Mouse (Mus musculus) Patski (cell line): ENCODE measurements around the gene Ifitm1. TPM values are rescaled to one million over a fixed set of nuclear protein-coding genes. Genes with fewer than 3 reads are reported as not detected.

Source experiments
- ATAC-seq: fragments of 100-300 bp; one replicate; pipeline ENCODE4 v1.8.0; 2021
- CTCF ChIA-PET: fragments of 350-600 bp; sonication (Branson Sonifier 250); formaldehyde crosslinking; loops from one replicate; lab custom pipeline; 2022; ENCODE audit warnings: inconsistent platforms; lab: Charles Lee
- POLR2A ChIA-PET: fragments of 350-600 bp; sonication (Branson Sonifier 250); formaldehyde crosslinking; loops from one replicate; lab custom pipeline; 2022; ENCODE audit warnings: antibody characterized with exemption, inconsistent platforms; lab: Charles Lee
- DNase-seq: peaks from one replicate; pipeline ENCODE4 v3.0.0-alpha.2; 2011; ENCODE audit warnings: low read depth, low spot score
- H3K27me3 ChIP-seq: fragments of 371-371 bp; one replicate; pipeline ENCODE4 v1.5.1; 2021
- CTCF ChIP-seq: fragments of 100-300 bp; IDR thresholded peaks from one replicate; pipeline ENCODE4 v1.5.1; 2021
- in situ Hi-C: fragments of 300-500 bp; cut with MboI; formaldehyde crosslinking; loops from 3 replicates; pipeline ENCODE4 v1.11.1; 2018; ENCODE audit warnings: low pct_unique_long_range_greater_than_20kb, mixed read lengths
- polyA plus RNA-seq: library from polyadenylated mRNA; unstranded; gene quantifications from one replicate; pipeline ENCODE4 v1.2.3, GENCODE M21; 2021

Gene Ifitm1
- polyA plus RNA-seq, 1 experiment from 2014 or later, result 0.22 TPM

DNA sequence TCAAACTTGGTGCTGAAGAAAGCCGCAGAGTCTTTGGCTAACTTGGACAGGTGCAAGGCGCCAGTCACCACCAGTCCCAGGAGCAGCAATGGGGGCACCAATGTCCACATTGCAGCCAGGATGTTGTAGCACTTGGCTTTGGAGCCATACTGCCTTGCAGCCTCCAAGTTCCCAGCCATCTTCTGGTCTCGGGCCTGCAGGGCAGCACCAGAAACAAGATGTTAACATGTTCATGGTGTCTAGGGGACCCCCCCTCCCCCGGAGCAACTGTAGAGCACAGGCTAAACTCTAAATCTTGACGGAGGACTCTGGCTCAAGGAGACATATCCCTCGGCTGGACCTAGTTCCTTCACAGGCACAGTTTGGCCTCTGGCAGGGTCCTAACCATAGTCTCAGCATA lies 17.8 kb upstream of the Ifitm1 start:
- POLR2A ChIA-PET, result no interaction called here
- no peaks in the 10 kb centered on the region for H3K27me3 ChIP-seq
- no peak for TF ChIP-seq CTCF
- CTCF ChIA-PET, result no interaction called here
- no peak for ATAC-seq
- DNase-seq, result no peak
- in situ Hi-C loops, result no loop called here

DNA sequence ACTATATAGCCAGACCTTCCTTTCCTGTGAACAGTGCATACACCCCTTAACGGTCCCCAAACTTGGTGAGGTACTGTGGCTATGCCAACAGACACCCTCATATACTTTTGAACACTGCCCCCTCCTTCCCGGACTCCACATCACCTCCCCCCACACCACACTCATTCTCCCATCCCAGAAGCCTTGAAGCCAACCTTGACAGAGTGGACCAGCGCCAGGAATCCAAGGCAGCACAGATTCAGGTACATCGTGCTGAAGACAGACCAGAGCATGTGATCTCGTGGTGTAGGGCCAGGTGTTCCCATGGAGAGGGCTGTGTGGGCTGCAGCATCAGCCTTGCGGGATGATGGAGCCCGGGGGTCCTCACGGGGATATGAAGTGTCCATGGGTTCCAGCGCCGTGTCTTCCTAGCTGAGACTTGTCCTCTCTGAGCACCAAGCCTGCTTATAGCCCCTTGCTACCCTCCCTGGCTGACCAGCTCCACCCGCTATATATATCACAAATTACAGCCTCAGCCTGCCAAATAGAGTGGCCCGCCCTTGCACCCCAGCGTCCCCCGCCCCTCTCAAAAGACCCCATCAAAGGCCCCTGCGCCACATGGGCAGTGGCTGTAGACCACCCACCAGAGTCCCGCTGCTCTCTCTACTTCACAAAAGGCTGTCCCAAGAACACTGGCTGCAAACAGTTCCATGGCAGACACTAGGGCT lies 17.0 kb upstream of the Ifitm1 start, which contains the start of gene Ifitm5:
TSS of gene Ifitm5 (minus strand) at position 468 of the 707 bp plus-strand sequence.
- in situ Hi-C loops, result no loop called here
- no peak for TF ChIP-seq CTCF
- ChIA-PET POLR2A (no interaction called here), CTCF (interaction anchor here (1.3 kb wide), 1 partner anchor 9 kb away, joined by 4 read pairs; no protein-coding TSS in a partner anchor)
- ATAC-seq (no peak), DNase-seq (no peak)
- no peaks in the 10 kb centered on the region for H3K27me3 ChIP-seq

DNA sequence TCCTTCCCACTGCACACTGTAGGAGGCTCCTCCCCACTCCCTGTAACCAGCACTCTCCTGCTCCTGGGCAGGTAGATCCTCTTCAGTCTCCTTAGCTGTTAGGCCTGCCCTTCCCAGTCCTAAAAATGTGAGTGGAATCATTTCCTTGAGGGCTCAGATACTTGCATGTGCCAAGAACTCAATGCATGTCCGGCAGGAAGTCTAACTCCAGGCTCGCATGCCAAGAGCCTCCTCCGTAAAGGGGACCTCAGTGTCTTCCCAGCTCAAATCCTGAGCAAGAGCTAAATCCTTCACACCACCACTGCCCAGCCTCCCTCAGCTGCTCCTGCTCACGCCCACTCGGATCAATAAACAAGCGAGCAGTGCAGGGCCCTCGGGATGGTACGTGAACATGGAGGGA lies 16.0 kb upstream of the Ifitm1 start:
- no peak for TF ChIP-seq CTCF
- in situ Hi-C loops, result no loop called here
- DNase-seq (no peak), ATAC-seq (no peak)
- ChIA-PET POLR2A (interaction anchor here (0.6 kb wide), 1 partner anchor 376 kb away, joined by 3 read pairs; the partner anchor contains the start of genes Deaf1 and Tmem80), CTCF (interaction anchor here (1.3 kb wide), 1 partner anchor 8 kb away, joined by 4 read pairs; no protein-coding TSS in a partner anchor)
- no peaks in the 10 kb centered on the region for H3K27me3 ChIP-seq

DNA sequence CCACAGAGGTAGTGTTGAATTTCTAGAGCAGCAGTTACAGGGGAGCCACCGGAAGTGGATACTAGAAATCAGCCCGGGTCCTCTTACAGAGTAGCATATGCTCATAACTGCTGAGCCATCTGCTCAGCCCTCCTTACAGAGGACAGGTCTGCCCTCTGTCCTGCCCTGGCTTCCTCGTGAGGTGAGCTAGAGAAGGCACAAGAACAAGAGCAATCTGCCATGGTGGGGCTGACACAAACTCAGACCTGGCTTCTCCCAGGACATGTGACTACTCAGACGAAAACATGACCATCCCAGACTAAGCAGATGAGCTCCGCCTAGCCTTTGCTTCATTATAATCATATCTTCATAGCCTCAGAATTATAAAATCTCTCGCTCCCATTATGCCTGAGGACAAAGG lies 15.3 kb upstream of the Ifitm1 start:
- ATAC-seq (no peak), DNase-seq (no peak)
- POLR2A ChIA-PET, result interaction anchor here (0.6 kb wide), 1 partner anchor 376 kb away, joined by 3 read pairs; the partner anchor contains the start of genes Deaf1 and Tmem80

DNA sequence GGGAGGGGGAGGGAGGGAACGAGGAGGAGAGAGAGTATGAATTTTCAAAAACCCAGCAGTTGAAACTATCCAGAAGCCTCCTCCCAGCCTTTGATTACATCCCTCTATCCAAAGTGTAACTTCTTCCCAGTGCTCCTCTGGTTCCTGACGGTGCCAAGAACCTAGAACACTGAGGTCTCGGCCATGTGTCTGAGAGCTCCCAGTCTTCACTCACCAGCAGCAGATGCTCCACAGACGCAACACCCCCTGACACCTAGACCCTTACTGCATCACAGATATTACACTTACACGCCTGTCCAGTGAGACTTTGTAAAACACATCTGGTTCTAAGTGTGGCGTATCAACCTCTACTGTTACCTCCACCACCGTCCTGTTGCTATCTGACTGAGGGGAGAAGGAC lies 14.6 kb upstream of the Ifitm1 start:
- H3K27me3 ChIP-seq, result no peaks in the 10 kb centered on the region
- ATAC-seq (no peak), DNase-seq (no peak)
- ChIA-PET CTCF (interaction anchor here (0.9 kb wide), 1 partner anchor 10 kb away, joined by 3 read pairs; no protein-coding TSS in a partner anchor), POLR2A (no interaction called here)
- TF ChIP-seq CTCF, result no peak
- in situ Hi-C loops, result no loop called here

More for the DNA sequence above, 15.3 kb upstream of the Ifitm1 start:
- CTCF ChIA-PET, result interaction anchor here (0.9 kb wide), 1 partner anchor 9 kb away, joined by 3 read pairs; no protein-coding TSS in a partner anchor
- H3K27me3 ChIP-seq, result no peaks in the 10 kb centered on the region
- in situ Hi-C loops, result no loop called here
- no peak for TF ChIP-seq CTCF

DNA sequence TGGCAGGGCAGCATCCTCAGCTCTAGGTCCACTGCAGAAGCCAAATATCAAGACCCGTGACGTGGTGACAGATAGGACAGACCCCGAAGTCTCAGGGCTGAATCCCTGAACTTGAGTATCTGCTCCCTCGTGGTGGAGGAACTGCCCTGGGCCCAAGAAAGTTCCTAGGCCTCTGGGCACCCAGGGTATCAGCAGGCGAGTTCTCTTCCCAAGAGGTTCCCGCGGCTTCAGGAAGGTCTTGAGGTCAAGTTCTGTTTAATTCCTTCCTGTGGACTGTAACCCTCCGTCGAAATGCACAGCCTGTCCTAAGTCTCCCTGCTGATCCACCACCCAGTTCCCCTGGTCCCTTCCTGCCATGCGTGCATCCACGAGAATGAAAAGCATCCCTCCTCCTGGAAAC lies 13.9 kb upstream of the Ifitm1 start:
- in situ Hi-C loops, result no loop called here
- POLR2A ChIA-PET, result no interaction called here
- CTCF ChIA-PET, result no interaction called here

DNA sequence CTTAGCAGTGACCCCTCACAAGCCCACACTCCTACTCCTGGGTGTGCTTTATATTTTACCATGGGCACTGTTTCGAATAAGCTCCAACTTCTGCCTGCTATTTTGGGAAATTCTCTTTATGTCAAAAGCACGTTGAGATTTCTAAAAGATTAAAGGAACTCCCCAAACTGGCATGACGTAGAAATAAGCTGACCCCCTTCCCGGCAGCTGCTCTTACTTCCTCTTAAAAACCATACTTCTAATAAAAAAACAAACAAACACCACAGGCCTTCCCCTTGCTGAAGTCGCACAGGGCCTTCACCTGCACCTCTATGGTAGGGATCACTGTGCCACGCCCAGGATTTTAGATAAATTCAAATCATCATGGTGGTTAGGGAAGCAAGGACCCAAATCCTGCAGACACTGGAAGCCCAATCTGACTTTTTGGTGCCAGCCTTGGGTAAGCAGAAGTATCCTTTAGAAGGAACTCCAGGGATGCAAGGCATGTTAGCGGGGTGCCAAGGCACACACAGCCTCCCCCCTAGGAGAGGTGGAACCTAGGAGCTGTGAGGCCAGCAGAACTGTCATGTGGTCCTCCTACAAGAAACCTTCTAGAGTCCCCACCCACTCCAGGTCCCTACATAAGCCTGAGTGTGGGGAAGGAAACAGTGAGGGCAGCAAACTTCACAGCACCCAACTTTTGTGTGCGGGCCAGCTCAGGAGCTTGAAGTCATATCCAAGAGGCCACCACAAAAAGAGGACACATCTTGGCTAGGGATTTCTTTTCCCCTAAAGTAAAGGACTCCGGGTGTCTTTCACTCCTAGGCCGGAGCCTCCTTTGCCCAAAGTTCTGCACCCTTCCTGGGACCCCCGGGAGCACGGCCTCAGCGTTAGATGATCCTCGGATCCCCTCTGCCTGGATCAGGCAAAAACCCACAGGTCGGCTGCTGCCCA lies 13.0 kb upstream of the Ifitm1 start:
- no peaks in the 10 kb centered on the region for H3K27me3 ChIP-seq
- CTCF ChIA-PET, result interaction anchor here (1.3 to 2.0 kb wide), 2 partner anchors 12 to 46 kb away, joined by 3 to 5 read pairs; no protein-coding TSS in a partner anchor
- ATAC-seq, result no peak
- DNase-seq, result no peak
- POLR2A ChIA-PET, result interaction anchor here (1.1 kb wide), 1 partner anchor 11 kb away, joined by 3 read pairs; no protein-coding TSS in a partner anchor
- no peak for TF ChIP-seq CTCF
- in situ Hi-C loops, result no loop called here

More for the DNA sequence above, 13.9 kb upstream of the Ifitm1 start:
- ATAC-seq, result no peak
- H3K27me3 ChIP-seq, result no peaks in the 10 kb centered on the region
- no peak for TF ChIP-seq CTCF
- no peak for DNase-seq

DNA sequence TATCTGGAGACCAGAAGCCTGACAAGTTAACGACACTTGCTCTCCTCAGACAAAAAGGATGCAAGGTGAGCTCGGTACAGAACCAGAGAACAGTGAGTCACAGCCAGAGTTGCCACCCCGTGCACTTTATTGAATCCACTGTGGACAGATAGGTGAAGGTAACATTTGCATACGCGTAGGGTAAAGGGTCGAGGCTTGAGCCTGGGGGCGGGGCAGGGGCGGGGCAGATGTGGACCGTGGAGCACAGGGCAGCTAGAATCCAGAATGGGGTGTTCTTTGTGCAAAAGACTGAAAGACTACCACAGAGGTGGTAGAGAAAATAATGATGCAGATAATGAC lies 12.3 kb upstream of the Ifitm1 start:
- no peak for TF ChIP-seq CTCF

DNA sequence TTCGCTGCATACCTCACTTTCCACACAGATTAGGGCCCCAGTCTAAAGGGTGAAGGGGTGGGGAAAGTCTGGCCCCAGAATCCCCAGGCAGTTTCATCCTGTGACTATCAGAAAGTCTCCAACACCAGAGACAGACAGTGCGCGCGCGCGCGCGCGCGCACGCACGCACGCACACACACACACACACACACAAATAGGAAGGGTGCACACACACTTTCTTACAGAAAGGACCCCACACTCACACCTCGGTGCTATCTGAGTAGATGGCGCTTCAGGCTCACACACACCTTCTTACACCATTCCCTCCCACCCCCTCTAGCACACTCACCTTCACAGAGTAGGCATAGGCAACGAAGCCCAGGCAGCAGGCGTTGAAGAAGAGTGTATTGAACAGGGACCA lies 11.7 kb upstream of the Ifitm1 start:
- DNase-seq, result no peak
- in situ Hi-C loops, result loop anchor here (5.0 kb wide), 3 partner anchors 57 to 222 kb away; partner anchors contain the start of gene Ifitm3
- no peak for ATAC-seq
- no peaks in the 10 kb centered on the region for H3K27me3 ChIP-seq
- ChIA-PET POLR2A (interaction anchor here (0.8 to 1.1 kb wide), 2 partner anchors 12 to 46 kb away, joined by 3 to 5 read pairs; no protein-coding TSS in a partner anchor), CTCF (interaction anchor here (2.0 kb wide), 1 partner anchor 48 kb away, joined by 5 read pairs; no protein-coding TSS in a partner anchor)
- TF ChIP-seq CTCF, result no peak

More for the DNA sequence above, 12.3 kb upstream of the Ifitm1 start:
- ChIA-PET CTCF (interaction anchor here (1.3 to 2.0 kb wide), 2 partner anchors 13 to 47 kb away, joined by 3 to 5 read pairs; no protein-coding TSS in a partner anchor), POLR2A (interaction anchor here (0.8 to 1.1 kb wide), 2 partner anchors 12 to 46 kb away, joined by 3 to 5 read pairs; no protein-coding TSS in a partner anchor)
- ATAC-seq (no peak), DNase-seq (no peak)
- in situ Hi-C loops, result loop anchor here (5.0 kb wide), 3 partner anchors 58 to 223 kb away; partner anchors contain the start of gene Ifitm3
- no peaks in the 10 kb centered on the region for H3K27me3 ChIP-seq
